Mouse (Mus musculus) liver, adult 2 months (tissue): ENCODE measurements around the gene Mpv17l2. TPM values are rescaled to one million over a fixed set of nuclear protein-coding genes. Genes with fewer than 3 reads are reported as not detected.
A peak's percentile ranks its signal among the peaks of the same experiment; 100 is the strongest.

Experiments used
- DNase-seq: peaks from one replicate; pipeline ENCODE4 v3.0.0-alpha.2; 2011; ENCODE audit warnings: low read depth, low spot score; ENCODE audit errors: extremely low read depth
- H3K27ac ChIP-seq: fragments of 200-500 bp; replicated peaks from 2 replicates; pipeline ENCODE4 v1.5.1; 2012; ENCODE audit warnings: low read depth, mild to moderate bottlenecking, control low read depth, inconsistent platforms, low read length; ENCODE audit not compliant: insufficient read depth
- H3K27me3 ChIP-seq: fragments of 200-500 bp; 2 replicates; pipeline ENCODE4 v1.6.1; 2012; ENCODE audit warnings: mild to moderate bottlenecking, moderate library complexity, low read length, inconsistent platforms; ENCODE audit not compliant: control insufficient read depth, insufficient read depth
- H3K36me3 ChIP-seq: fragments of 200-500 bp; 2 replicates; pipeline ENCODE4 v1.6.1; 2012; ENCODE audit warnings: low read length, inconsistent platforms; ENCODE audit not compliant: control insufficient read depth, insufficient read depth
- H3K4me1 ChIP-seq: fragments of 200-500 bp; 2 replicates; pipeline ENCODE4 v1.6.1; 2011; ENCODE audit warnings: low read length; ENCODE audit not compliant: control insufficient read depth, insufficient read depth
- H3K4me3 ChIP-seq: fragments of 200-500 bp; 2 replicates; pipeline ENCODE4 v1.5.1; 2011; ENCODE audit warnings: low read depth, mild to moderate bottlenecking, control low read depth, low read length, moderate library complexity; ENCODE audit not compliant: insufficient read depth
- H3K79me2 ChIP-seq: fragments of 200-500 bp; 2 replicates; pipeline ENCODE4 v1.6.1; 2012; ENCODE audit warnings: inconsistent platforms, mild to moderate bottlenecking, low read length, moderate library complexity; ENCODE audit not compliant: control insufficient read depth, insufficient read depth
- H3K9ac ChIP-seq: fragments of 200-500 bp; 2 replicates; pipeline ENCODE4 v1.6.1; 2012; ENCODE audit warnings: low read depth, mild to moderate bottlenecking, control low read depth, inconsistent platforms, low read length
- CTCF ChIP-seq: fragments of 200-500 bp; IDR thresholded peaks from 2 replicates; pipeline ENCODE4 v1.5.1; 2011; ENCODE audit warnings: low read depth, low read length, control low read depth
- POLR2A ChIP-seq: fragments of 200-500 bp; IDR thresholded peaks from 2 replicates; pipeline ENCODE4 v1.6.1; 2011; ENCODE audit warnings: low read length, control low read depth; ENCODE audit not compliant: insufficient read depth; ENCODE audit errors: extremely low read depth
- WGBS: fragments of 180-500 bp; shearing (Covaris S2); methylation state at CpG from one replicate; pipeline ENCODE4 v1.1.7; 2018; 5-methylcytosine and 5-hydroxymethylcytosine counted together
- polyA plus RNA-seq: library from polyadenylated mRNA; depleted of rRNA; stranded (reverse); fragments of >200 nt; gene quantifications from 2 replicates; pipeline ENCODE4 v1.2.3, GENCODE M21; 2012
- total RNA-seq: library from RNA; depleted of rRNA; stranded (reverse); fragments of >200 nt; gene quantifications from 2 replicates; pipeline ENCODE4 v1.2.3, GENCODE M21; 2014

Mpv17l2 gene
- total and polyA plus RNA-seq, 2 experiments, result 13.7 to 33.9 TPM

- Histone ChIP-seq H3K36me3 (peaks cover 1% of the 10 kb centered on the region; the same call in 1 of the 2 replicates), H3K9ac (peak overlapping the region; percentile 89), H3K4me1 (peaks cover 16% of the 10 kb centered on the region), H3K27me3 (no peaks in the 10 kb centered on the region), H3K27ac (peak overlapping the region; percentile 42), H3K4me3 (peak overlapping the region; percentile 81), H3K79me2 (peaks cover 5% of the 10 kb centered on the region; the same call in 1 of the 2 replicates)
- no peak for DNase-seq
- TF ChIP-seq CTCF (no peak), POLR2A (no peak)
- WGBS, result 6% methylated on average over 32 of the region's 34 CpGs
Measured at GRCm38 (mm10) chr8:70775851-70776495, 15.2 kb upstream of the Mpv17l2 start.

GRCm38 (mm10) chr8:70775227-70775626, 14.5 kb upstream of the Mpv17l2 start:
- no peak overlapping the region for H3K27ac ChIP-seq
- 91% methylated on average over 5 of the region's 5 CpGs for WGBS
- H3K36me3 ChIP-seq, result peaks cover 1% of the 10 kb centered on the region; the same call in 1 of the 2 replicates
- TF ChIP-seq CTCF (no peak), POLR2A (no peak)
- no peak overlapping the region for H3K9ac ChIP-seq
- peaks cover 5% of the 10 kb centered on the region; the same call in 1 of the 2 replicates for H3K79me2 ChIP-seq
- H3K27me3 ChIP-seq, result no peaks in the 10 kb centered on the region
- H3K4me1 ChIP-seq, result peaks cover 16% of the 10 kb centered on the region
- no peak for DNase-seq
- H3K4me3 ChIP-seq, result no peak overlapping the region

- Histone ChIP-seq H3K27ac (no peak overlapping the region), H3K4me3 (no peak overlapping the region), H3K9ac (no peak overlapping the region), H3K79me2 (peaks cover 5% of the 10 kb centered on the region; the same call in 1 of the 2 replicates), H3K27me3 (no peaks in the 10 kb centered on the region), H3K4me1 (peaks cover 16% of the 10 kb centered on the region), H3K36me3 (peaks cover 1% of the 10 kb centered on the region; the same call in 1 of the 2 replicates)
- no peak for DNase-seq
- TF ChIP-seq CTCF (no peak), POLR2A (no peak)
- 98% methylated on average over 18 of the region's 18 CpGs for WGBS
Measured at GRCm38 (mm10) chr8:70774740-70775139, 14.0 kb upstream of the Mpv17l2 start.

GRCm38 (mm10) chr8:70773833-70774232, 13.1 kb upstream of the Mpv17l2 start:
- TF ChIP-seq CTCF (no peak), POLR2A (no peak)

GRCm38 (mm10) chr8:70773410-70773809, 12.7 kb upstream of the Mpv17l2 start:
- DNase-seq, result no peak
- Histone ChIP-seq H3K4me1 (peaks cover 13% of the 10 kb centered on the region), H3K27me3 (no peaks in the 10 kb centered on the region), H3K9ac (no peak overlapping the region), H3K4me3 (no peak overlapping the region), H3K36me3 (no peaks in the 10 kb centered on the region), H3K27ac (no peak overlapping the region), H3K79me2 (peaks cover 5% of the 10 kb centered on the region; the same call in 1 of the 2 replicates)
- no peak for TF ChIP-seq CTCF
- no peak for TF ChIP-seq POLR2A
- WGBS, result 91% methylated on average over 5 of the region's 5 CpGs

More at GRCm38 (mm10) chr8:70773833-70774232, 13.1 kb upstream of the Mpv17l2 start:
- no peaks in the 10 kb centered on the region for H3K27me3 ChIP-seq
- H3K79me2 ChIP-seq, result peaks cover 5% of the 10 kb centered on the region; the same call in 1 of the 2 replicates
- H3K9ac ChIP-seq, result no peak overlapping the region
- no peak for DNase-seq
- H3K27ac ChIP-seq, result no peak overlapping the region
- WGBS, result 34% methylated on average over 9 of the region's 9 CpGs
- no peaks in the 10 kb centered on the region for H3K36me3 ChIP-seq
- peaks cover 16% of the 10 kb centered on the region for H3K4me1 ChIP-seq
- H3K4me3 ChIP-seq, result no peak overlapping the region

GRCm38 (mm10) chr8:70772890-70773289, 12.1 kb upstream of the Mpv17l2 start:
- Histone ChIP-seq H3K36me3 (no peaks in the 10 kb centered on the region), H3K9ac (no peak overlapping the region), H3K4me3 (no peak overlapping the region), H3K27me3 (no peaks in the 10 kb centered on the region), H3K4me1 (peaks cover 8% of the 10 kb centered on the region), H3K79me2 (peaks cover 5% of the 10 kb centered on the region; the same call in 1 of the 2 replicates), H3K27ac (no peak overlapping the region)
- 96% methylated on average over 9 of the region's 9 CpGs for WGBS
- no peak for DNase-seq
- no peak for TF ChIP-seq CTCF
- TF ChIP-seq POLR2A, result no peak
